Mouse (Mus musculus) megakaryocyte progenitor cell, adult 5-6 weeks (primary cell): Measurements from ENCODE around the gene Aldh1l1. TPM values are rescaled to one million over a fixed set of nuclear protein-coding genes. Genes with fewer than 3 reads are reported as not detected.

Experiments
- ATAC-seq: replicated peaks from 2 replicates; pipeline ENCODE4 v1.8.0; 2016; ENCODE audit warnings: mild to moderate bottlenecking, moderate TSS enrichment, inconsistent platforms; ENCODE audit not compliant: poor library complexity
- total RNA-seq, 2 experiments: library from RNA; stranded (forward) in 1 of 2; stranded (reverse) in 1 of 2; fragments of 157-497, 149-512 nt in 1 of 2; fragments of 200-1000 nt in 1 of 2; gene quantifications; 2 replicates each; pipeline versions ENCODE4 v1.2.3 to v1.2.4; 2015 to 2017

The Aldh1l1 gene
- total RNA-seq, 2 experiments from 2014 or later: 1.1 to 2.0 TPM

GRCm38 (mm10) chr6:90470947-90471541 is 15.2 kb upstream of the Aldh1l1 start:
- no peak for ATAC-seq

- ATAC-seq: no peak
Observed at GRCm38 (mm10) chr6:90472079-90472478, 14.1 kb upstream of the Aldh1l1 start.

GRCm38 (mm10) chr6:90472697-90473096 is 13.5 kb upstream of the Aldh1l1 start:
- no peak for ATAC-seq

GRCm38 (mm10) chr6:90473630-90474360 is 12.4 kb upstream of the Aldh1l1 start:
- no peak for ATAC-seq

GRCm38 (mm10) chr6:90474361-90474750 is 11.9 kb upstream of the Aldh1l1 start:
- no peak for ATAC-seq

- ATAC-seq: no peak
Observed at GRCm38 (mm10) chr6:90475176-90475853, 10.9 kb upstream of the Aldh1l1 start.

- no peak for ATAC-seq
Observed at GRCm38 (mm10) chr6:90475854-90476212, 10.4 kb upstream of the Aldh1l1 start.

GRCm38 (mm10) chr6:90476941-90477518 is 9.2 kb upstream of the Aldh1l1 start:
- peak; percentile 59 for ATAC-seq

GRCm38 (mm10) chr6:90484249-90484648 is 2.0 kb upstream of the Aldh1l1 start:
- no peak for ATAC-seq

GRCm38 (mm10) chr6:90484876-90485275 is 1.4 kb upstream of the Aldh1l1 start:
- no peak for ATAC-seq

- no peak for ATAC-seq
Observed at GRCm38 (mm10) chr6:90487531-90487930, 1.3 kb downstream of the Aldh1l1 start.

- ATAC-seq: no peak
Observed at GRCm38 (mm10) chr6:90489532-90489931, 3.3 kb downstream of the Aldh1l1 start.

- no peak for ATAC-seq
Observed at GRCm38 (mm10) chr6:90490976-90491375, 4.7 kb downstream of the Aldh1l1 start.

- ATAC-seq: no peak
Observed at GRCm38 (mm10) chr6:90491956-90492744, 5.9 kb downstream of the Aldh1l1 start.

GRCm38 (mm10) chr6:90494155-90494554 is 7.9 kb downstream of the Aldh1l1 start:
- ATAC-seq: 0 out of 2 replicates have a peak, but pooled peaks have one; percentile 37

- no peak for ATAC-seq
Observed at GRCm38 (mm10) chr6:90494566-90494965, 8.3 kb downstream of the Aldh1l1 start.

- no peak for ATAC-seq
Observed at GRCm38 (mm10) chr6:90495282-90495912, 9.2 kb downstream of the Aldh1l1 start.

GRCm38 (mm10) chr6:90496217-90496616 is 10.0 kb downstream of the Aldh1l1 start:
- no peak for ATAC-seq

GRCm38 (mm10) chr6:90499509-90499908 is 13.3 kb downstream of the Aldh1l1 start:
- ATAC-seq: no peak

GRCm38 (mm10) chr6:90501222-90501940 is 15.2 kb downstream of the Aldh1l1 start:
- peak; percentile 60 for ATAC-seq
